Mouse (Mus musculus): ENCODE data around the gene Vamp8.

Gene Vamp8

GRCm38 (mm10) chr6:72407119-72407518, 16.6 kb upstream of the Vamp8 start:
- in situ Hi-C loops (cut with MboI; ENCODE audit: unreplicated experiment in 2 of 2), result loop anchor here (5.0 to 10.0 kb wide), 3 partner anchors 40 to 222 kb away; partner anchors contain the start of gene Rnf181 (in 1 of the 2)

GRCm38 (mm10) chr6:72405356-72405755, 14.9 kb upstream of the Vamp8 start:
- in situ Hi-C loops (cut with MboI; ENCODE audit: unreplicated experiment in 2 of 2), result loop anchor here (5.0 to 10.0 kb wide), 3 partner anchors 38 to 221 kb away; partner anchors contain the start of gene Rnf181 (in 1 of the 2)

GRCm38 (mm10) chr6:72401875-72402274, 11.4 kb upstream of the Vamp8 start:
- in situ Hi-C loops (cut with MboI; ENCODE audit: unreplicated experiment in 2 of 2), result loop anchor here in 1 of 2 experiments (10.0 kb wide), 1 partner anchor 217 kb away; no protein-coding TSS in a partner anchor

- in situ Hi-C loops (cut with MboI; ENCODE audit: unreplicated experiment in 2 of 2), result loop anchor here in 1 of 2 experiments (10.0 kb wide), 1 partner anchor 215 kb away; no protein-coding TSS in a partner anchor
These were observed 9.5 kb upstream of the Vamp8 start for GRCm38 (mm10) chr6:72399967-72400366.

GRCm38 (mm10) chr6:72396837-72397251, 6.3 kb upstream of the Vamp8 start:
- in situ Hi-C loops (cut with MboI; ENCODE audit: unreplicated experiment in 2 of 2), result no loop called here

GRCm38 (mm10) chr6:72392341-72392740, 1.8 kb upstream of the Vamp8 start:
- in situ Hi-C loops (cut with MboI; ENCODE audit: unreplicated experiment in 2 of 2), result no loop called here

GRCm38 (mm10) chr6:72390795-72391521, 455 bp upstream of the Vamp8 start:
- in situ Hi-C loops (cut with MboI; ENCODE audit: unreplicated experiment in 2 of 2), result no loop called here

- in situ Hi-C loops (cut with MboI; ENCODE audit: unreplicated experiment in 2 of 2), result no loop called here
These were observed 997 bp downstream of the Vamp8 start for GRCm38 (mm10) chr6:72389471-72389940.

- in situ Hi-C loops (cut with MboI; ENCODE audit: unreplicated experiment in 2 of 2), result no loop called here
These were observed 1.6 kb downstream of the Vamp8 start for GRCm38 (mm10) chr6:72388791-72389329.

GRCm38 (mm10) chr6:72388266-72388665, 2.2 kb downstream of the Vamp8 start:
- in situ Hi-C loops (cut with MboI; ENCODE audit: unreplicated experiment in 2 of 2), result no loop called here

- in situ Hi-C loops (cut with MboI; ENCODE audit: unreplicated experiment in 2 of 2), result no loop called here
These were observed 2.7 kb downstream of the Vamp8 start for GRCm38 (mm10) chr6:72387816-72388215.

- in situ Hi-C loops (cut with MboI; ENCODE audit: unreplicated experiment in 2 of 2), result no loop called here
These were observed 3.9 kb downstream of the Vamp8 start for GRCm38 (mm10) chr6:72386561-72386960.

GRCm38 (mm10) chr6:72385258-72385657, 5.2 kb downstream of the Vamp8 start:
- in situ Hi-C loops (cut with MboI; ENCODE audit: unreplicated experiment in 2 of 2), result no loop called here

GRCm38 (mm10) chr6:72383952-72384351, 6.6 kb downstream of the Vamp8 start:
- in situ Hi-C loops (cut with MboI; ENCODE audit: unreplicated experiment in 2 of 2), result no loop called here

GRCm38 (mm10) chr6:72383142-72383820, 7.2 kb downstream of the Vamp8 start:
- in situ Hi-C loops (cut with MboI; ENCODE audit: unreplicated experiment in 2 of 2), result no loop called here

- in situ Hi-C loops (cut with MboI; ENCODE audit: unreplicated experiment in 2 of 2), result no loop called here
These were observed 8.0 kb downstream of the Vamp8 start for GRCm38 (mm10) chr6:72382494-72382893.

GRCm38 (mm10) chr6:72380131-72380770, 10.3 kb downstream of the Vamp8 start, which contains the start of gene Vamp5:
TSS of gene Vamp5 (minus strand) at chr6:72380468.
- in situ Hi-C loops (cut with MboI; ENCODE audit: unreplicated experiment in 2 of 2), result no loop called here

- in situ Hi-C loops (cut with MboI; ENCODE audit: unreplicated experiment in 2 of 2), result no loop called here
These were observed 10.9 kb downstream of the Vamp8 start for GRCm38 (mm10) chr6:72379377-72380130.

GRCm38 (mm10) chr6:72378510-72379234, 11.8 kb downstream of the Vamp8 start:
- in situ Hi-C loops (cut with MboI; ENCODE audit: unreplicated experiment in 2 of 2), result no loop called here
